Mouse (Mus musculus) gastrocnemius, adult 8-10 months (tissue): ENCODE results near the gene Capn7. TPM values are rescaled to one million over a fixed set of nuclear protein-coding genes. Genes with fewer than 3 reads are reported as not detected.

ENCODE experiments used
- DNase-seq, 2 experiments: peaks; one replicate each; pipeline ENCODE4 v3.0.0; 2022; ENCODE audit warnings: low spot score in 2 of 2
- total RNA-seq, 4 experiments: library from RNA; stranded (reverse); gene quantifications; 2 replicates each; pipeline ENCODE4 v1.2.4; 2022

The Capn7 gene
- 10 to 100 TPM; 27.0 to 33.1 (median 30.5) TPM for total RNA-seq

DNA sequence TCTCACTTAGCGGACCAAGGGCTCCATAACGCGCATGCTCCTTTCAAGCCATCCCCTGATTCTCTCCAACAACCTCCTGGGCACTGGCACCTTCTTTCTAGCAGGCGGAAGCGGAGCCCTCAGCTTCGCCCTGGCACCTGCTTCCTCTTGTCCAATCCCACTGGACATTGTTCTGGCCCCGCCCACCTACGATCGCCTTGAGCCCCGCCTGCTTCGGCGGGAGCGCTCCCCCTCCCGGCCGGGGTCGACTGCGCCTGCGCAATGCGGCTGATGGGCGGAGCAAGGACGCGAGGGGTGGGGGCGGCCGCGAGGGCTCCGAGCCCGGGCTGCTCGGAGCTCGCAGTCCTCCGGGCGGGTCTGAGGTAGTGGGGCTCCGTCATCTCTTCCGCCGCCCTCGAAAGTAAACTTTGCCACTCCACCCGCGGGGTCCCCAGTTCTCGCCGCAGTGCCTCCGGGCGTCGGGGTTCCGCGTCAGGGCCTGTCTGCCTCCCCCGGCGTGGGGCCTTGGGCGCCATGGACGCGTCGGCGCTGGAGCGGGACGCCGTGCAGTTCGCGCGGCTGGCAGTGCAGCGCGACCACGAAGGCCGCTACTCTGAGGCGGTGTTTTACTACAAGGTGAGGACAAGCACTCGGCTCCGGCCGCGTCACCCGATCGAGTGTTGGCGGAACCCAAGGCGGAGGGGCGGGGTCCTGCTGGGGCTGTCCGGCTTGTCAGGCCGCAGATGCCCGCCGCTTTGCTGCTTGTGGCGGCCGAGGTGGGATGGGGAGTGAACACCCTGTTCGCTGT lies at the start of gene Capn7:
TSS of gene Capn7 (plus strand) at position 270 of the 787 bp plus-strand sequence.
- peak; percentile 93 to 96 for DNase-seq

DNA sequence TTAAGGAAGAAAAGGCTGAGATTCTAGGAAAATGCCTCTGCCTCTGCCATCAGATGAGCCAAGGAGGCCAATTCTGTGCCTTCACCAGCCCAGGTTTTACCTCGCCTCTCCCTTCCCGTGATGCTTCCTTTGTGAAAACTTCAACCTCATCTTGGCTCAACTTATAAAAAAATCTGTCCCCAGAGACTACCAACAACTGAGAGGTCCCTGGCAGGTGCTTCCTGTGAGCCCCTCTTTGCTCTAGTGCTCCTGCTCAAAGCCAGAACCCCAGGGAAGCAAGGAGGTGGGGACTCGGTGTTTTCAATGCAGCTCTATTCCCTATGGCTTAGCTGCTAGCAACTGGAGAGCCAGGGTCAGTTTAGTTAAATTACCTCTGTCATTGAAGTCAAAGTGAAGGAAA lies 23.2 kb upstream of the Capn7 start:
- no peak for DNase-seq

GRCm38 (mm10) chr14:31316613-31317012 lies 19.8 kb upstream of the Capn7 start:
- DNase-seq: no peak

DNA sequence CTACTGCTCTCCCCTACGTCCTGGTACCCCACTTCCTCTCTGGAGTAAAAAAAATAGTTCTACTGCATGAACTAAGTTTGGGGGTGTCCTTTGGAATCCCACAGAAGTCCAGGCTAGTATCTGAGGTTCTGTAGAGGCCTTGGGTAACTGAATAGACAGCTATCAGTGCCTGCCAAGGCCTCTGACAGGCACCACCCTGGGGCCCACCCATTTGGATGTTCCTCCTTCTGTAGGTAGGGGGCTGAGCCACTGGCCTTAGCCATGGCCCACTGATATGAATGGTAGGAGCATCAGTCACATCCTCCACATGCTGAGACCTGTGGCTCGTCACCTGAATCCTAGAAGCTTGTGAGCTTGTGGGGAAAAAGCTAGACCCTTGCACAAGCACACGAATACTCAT lies 18.7 kb upstream of the Capn7 start:
- no peak for DNase-seq

GRCm38 (mm10) chr14:31319546-31319945 lies 16.9 kb upstream of the Capn7 start:
- no peak for DNase-seq

GRCm38 (mm10) chr14:31321181-31321580 lies 15.3 kb upstream of the Capn7 start:
- DNase-seq: peak in 1 of 2 experiments; percentile 1

DNA sequence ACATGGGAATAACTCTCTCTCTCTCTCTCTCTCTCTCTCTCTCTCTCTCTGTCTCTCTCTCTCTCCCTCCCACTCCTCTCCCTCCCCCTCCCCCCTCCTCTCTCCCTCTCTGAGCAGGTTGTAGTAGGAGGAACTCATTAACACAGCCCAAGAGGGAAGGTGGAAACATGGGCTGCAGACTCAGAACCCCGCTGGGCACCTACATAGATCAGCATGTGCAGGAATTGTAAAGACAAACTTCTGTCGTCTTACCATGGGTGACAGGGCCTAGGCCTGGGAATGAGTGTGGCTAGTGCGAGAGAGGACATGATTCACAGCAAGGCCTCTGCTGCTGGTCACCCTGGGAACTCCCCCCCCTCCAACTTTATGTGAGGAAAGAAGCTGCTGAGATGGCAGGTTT lies 14.2 kb upstream of the Capn7 start:
- peak in 1 of 2 experiments; percentile 1 for DNase-seq

DNA sequence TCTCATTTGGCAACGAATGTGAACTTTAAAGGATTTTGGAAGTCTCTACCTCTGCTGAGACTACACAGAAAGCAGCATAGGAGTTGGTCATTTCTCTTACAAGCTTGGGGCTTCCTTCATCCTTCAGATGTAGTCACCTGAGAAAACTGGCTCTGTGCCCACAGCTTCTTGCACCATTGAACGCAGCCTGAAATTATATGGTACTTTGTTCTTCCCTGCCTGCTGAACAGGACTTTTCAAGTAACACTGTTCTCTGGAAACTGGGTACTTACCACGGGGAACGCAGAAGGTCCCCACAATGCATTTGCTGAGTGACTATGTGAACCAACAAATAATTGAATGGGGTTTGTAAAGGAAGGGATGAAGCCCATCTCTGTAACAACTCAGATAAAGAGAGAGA lies 13.2 kb upstream of the Capn7 start:
- DNase-seq: peak in 1 of 2 experiments; percentile 0

- DNase-seq: peak in 1 of 2 experiments; percentile 3
Measured at GRCm38 (mm10) chr14:31323849-31324792, 12.3 kb upstream of the Capn7 start, which contains the start of gene Dnah1. Gene Dnah1, minus strand, starts transcription at chr14:31323896.

DNA sequence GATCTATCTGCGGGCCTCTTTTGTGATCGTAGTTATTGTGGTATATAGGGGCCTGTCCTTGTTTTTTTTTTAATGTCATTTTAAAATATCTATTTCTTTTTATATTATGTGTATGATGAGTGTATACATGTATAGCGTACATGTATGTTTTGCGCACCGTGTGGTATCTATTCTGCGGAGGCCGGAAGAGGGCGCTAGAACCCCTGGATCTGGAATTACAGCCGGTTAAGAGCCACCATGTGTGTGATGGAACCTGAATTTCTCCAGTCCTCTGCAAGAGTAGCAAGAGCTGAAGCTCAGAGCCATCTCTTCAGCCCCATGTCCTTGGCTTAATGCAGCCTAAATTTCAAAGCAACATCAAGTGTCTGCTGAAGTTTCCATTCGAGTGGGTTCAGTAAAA lies 11.6 kb upstream of the Capn7 start:
- peak in 1 of 2 experiments; percentile 1 for DNase-seq

DNA sequence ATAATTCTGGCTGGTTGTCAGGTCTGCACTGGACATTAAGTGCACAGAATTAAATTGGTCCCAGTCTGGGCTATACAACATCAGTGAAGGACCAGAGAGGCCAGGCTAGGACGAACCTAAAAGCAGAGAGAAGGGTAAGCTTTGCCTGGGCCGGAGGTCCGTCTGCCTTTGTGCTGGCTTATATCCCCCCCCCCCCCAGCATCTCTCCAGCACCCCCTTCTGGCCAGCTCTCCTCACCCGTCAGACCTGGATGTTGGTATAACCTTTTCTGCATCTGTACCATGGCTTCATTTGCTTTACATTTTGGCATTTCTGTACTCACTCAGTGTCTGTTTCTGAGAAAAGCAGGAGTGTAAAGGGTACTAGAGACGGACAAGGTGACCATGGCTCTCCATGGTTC lies 10.9 kb upstream of the Capn7 start:
- DNase-seq: no peak

GRCm38 (mm10) chr14:31326770-31327169 lies 9.7 kb upstream of the Capn7 start:
- peak in 1 of 2 experiments; percentile 1 for DNase-seq

GRCm38 (mm10) chr14:31327196-31327595 lies 9.2 kb upstream of the Capn7 start:
- no peak for DNase-seq

- DNase-seq: no peak
Measured at GRCm38 (mm10) chr14:31327681-31328080, 8.8 kb upstream of the Capn7 start.

DNA sequence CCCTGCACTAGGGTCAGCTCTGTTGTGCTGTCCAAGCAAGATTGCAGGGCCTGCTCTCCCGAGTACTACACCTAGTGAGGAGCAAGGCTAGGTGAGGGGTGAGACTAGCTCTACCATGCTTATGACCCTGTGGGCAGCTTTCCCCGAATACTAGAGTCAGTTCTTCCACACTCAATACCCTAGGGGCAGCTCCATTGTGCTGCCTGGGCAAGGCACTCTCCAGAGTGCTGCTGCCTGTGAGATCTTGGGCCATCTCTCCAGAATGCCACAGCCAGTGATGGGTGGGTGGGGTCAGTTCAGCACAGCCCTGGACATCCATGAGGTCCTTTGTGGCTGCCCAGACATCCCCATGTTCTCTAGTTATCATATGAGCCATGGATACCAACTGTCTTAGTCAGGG lies 6.7 kb upstream of the Capn7 start:
- no peak for DNase-seq

DNA sequence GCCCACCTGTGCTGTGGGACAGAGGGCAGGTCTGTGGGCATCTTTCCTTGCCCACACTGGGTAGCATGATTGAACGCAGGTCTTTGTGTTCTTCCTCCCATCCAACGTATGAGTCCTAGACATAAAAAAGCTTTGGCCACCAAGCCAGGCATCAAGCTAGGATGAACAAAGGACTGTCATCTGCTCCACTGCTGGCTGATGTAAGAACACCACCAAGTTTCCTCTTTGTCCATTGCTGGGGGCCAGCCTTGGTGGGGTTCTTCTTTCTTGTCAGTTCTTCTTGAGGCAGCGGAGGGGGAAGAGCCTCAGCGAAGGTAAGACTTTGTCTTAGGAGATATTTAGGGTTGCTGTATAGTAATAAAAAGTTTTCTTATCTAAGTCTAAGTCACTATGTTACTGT lies 5.5 kb upstream of the Capn7 start:
- no peak for DNase-seq

DNA sequence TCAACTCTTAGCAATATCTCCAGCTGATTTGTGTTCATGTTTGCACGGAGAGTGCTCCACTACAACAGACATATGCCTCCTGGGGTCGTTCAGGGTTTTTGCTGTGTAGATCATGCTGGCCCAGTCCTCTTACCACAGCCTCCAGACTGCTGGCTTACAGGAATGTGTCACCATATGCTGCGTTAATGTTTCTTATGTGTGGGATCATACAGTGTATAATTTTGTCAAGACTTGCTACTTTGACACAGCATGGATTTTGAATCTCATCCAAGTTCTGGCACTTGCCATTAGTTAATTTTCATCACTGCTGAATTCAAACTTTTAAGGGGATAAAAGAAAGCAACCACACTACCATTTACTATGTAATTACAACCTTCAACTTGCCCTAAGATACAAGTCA lies 673 bp upstream of the Capn7 start:
- no peak for DNase-seq

GRCm38 (mm10) chr14:31337406-31337805 lies 968 bp downstream of the Capn7 start:
- DNase-seq: no peak

GRCm38 (mm10) chr14:31337947-31338346 lies 1.5 kb downstream of the Capn7 start:
- no peak for DNase-seq

DNA sequence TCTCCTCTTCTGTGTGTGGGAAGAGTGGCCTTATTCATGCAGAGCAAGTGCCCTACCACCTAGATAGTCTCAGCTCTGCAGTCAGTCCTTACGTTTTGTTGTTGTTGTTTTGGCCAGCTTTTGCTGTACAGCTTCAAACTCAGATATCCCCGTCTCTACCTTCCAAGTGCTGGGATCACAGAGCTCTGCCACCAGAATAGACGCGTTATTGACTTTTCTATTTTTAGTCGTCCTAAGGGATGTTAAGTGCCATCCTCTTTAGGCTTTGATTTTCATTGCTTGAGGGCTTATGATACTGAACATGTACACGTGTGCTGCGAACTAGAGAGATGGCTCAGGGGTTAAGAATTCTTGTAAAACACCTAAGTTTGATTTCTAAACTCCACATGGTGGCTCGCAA lies 6.8 kb downstream of the Capn7 start:
- no peak for DNase-seq

DNA sequence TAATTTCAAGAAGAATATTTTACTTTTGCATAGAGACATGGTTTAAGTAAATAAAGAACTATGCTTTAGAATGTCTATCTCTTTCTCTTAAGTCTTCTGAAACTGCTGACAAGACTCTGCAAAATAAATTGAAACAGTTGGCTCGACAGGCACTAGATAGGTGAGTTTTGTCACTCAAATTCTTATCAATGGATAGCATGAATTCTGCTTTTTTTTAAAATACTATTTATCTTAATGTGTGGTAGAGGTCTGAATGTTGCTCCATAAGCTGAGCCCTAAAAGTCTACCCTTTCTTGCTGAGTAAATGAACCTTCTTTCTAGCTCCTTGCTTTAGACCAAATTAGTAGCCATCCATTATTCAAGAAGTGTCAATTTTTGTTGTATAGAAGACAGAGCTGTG lies 8.9 kb downstream of the Capn7 start:
- DNase-seq: no peak

- DNase-seq: no peak
Measured at GRCm38 (mm10) chr14:31362236-31362635, 25.8 kb downstream of the Capn7 start.
